Mouse (Mus musculus): ENCODE data around the gene Alpk3. TPM values are rescaled to one million over a fixed set of nuclear protein-coding genes. Genes with fewer than 3 reads are reported as not detected.

Gene Alpk3
- polyA plus RNA-seq, 1 experiment from 2014 or later, result 21.4 TPM

GRCm38 (mm10) chr7:81109717-81110651, 52.6 kb downstream of the Alpk3 start:
- no peak overlapping the region for H3K4me3 ChIP-seq
- ATAC-seq (ENCODE audit: extremely low read depth, insufficient number of reproducible peaks, low FRiP score, low TSS enrichment), result 0 out of 2 replicates have a peak, but pooled peaks have one; percentile 17
- peaks cover 2% of the 10 kb centered on the region for H3K36me3 ChIP-seq
- H3K27me3 ChIP-seq (replicated peaks), result no peaks in the 10 kb centered on the region
- peaks cover 33% of the 10 kb centered on the region for H3K4me1 ChIP-seq
- no peak overlapping the region for H3K4me2 ChIP-seq
- WGBS, result 43% methylated on average over 9 of the region's 9 CpGs
- H3K9ac ChIP-seq, result peak overlapping the region; percentile 48; the same call in 1 of the 2 replicates
- peak overlapping the region; percentile 46 for H3K27ac ChIP-seq (replicated peaks)
- no peaks in the 10 kb centered on the region for H3K9me3 ChIP-seq

GRCm38 (mm10) chr7:81110791-81111190, 53.4 kb downstream of the Alpk3 start:
- peak overlapping the region; percentile 46; the same call in 1 of the 2 replicates for H3K27ac ChIP-seq (replicated peaks)
- no peak overlapping the region for H3K4me3 ChIP-seq
- H3K9me3 ChIP-seq, result no peaks in the 10 kb centered on the region
- no peak overlapping the region for H3K4me2 ChIP-seq
- 88% methylated on average over 4 of the region's 4 CpGs for WGBS
- H3K4me1 ChIP-seq, result peaks cover 34% of the 10 kb centered on the region
- ATAC-seq (ENCODE audit: extremely low read depth, insufficient number of reproducible peaks, low FRiP score, low TSS enrichment), result no peak
- no peaks in the 10 kb centered on the region for H3K36me3 ChIP-seq
- no peaks in the 10 kb centered on the region for H3K27me3 ChIP-seq (replicated peaks)
- H3K9ac ChIP-seq, result no peak overlapping the region

GRCm38 (mm10) chr7:81111729-81112128, 54.3 kb downstream of the Alpk3 start:
- ATAC-seq (ENCODE audit: extremely low read depth, insufficient number of reproducible peaks, low FRiP score, low TSS enrichment), result no peak
- 87% methylated on average over 2 of the region's 2 CpGs for WGBS
- no peak overlapping the region for H3K4me2 ChIP-seq
- H3K36me3 ChIP-seq, result no peaks in the 10 kb centered on the region
- no peak overlapping the region for H3K4me3 ChIP-seq
- no peaks in the 10 kb centered on the region for H3K9me3 ChIP-seq
- H3K9ac ChIP-seq, result no peak overlapping the region
- peaks cover 34% of the 10 kb centered on the region for H3K4me1 ChIP-seq
- no peaks in the 10 kb centered on the region for H3K27me3 ChIP-seq (replicated peaks)
- no peak overlapping the region for H3K27ac ChIP-seq (replicated peaks)

GRCm38 (mm10) chr7:81112686-81113360, 55.4 kb downstream of the Alpk3 start:
- no peak; the same call in 1 of the 2 replicates for ATAC-seq (ENCODE audit: extremely low read depth, insufficient number of reproducible peaks, low FRiP score, low TSS enrichment)
- H3K27ac ChIP-seq (replicated peaks), result no peak overlapping the region
- H3K4me2 ChIP-seq, result no peak overlapping the region
- no peak overlapping the region for H3K4me3 ChIP-seq
- peaks cover 34% of the 10 kb centered on the region for H3K4me1 ChIP-seq
- peak overlapping the region; percentile 28; the same call in 1 of the 2 replicates for H3K9ac ChIP-seq
- 41% methylated on average over 6 of the region's 6 CpGs for WGBS
- no peaks in the 10 kb centered on the region for H3K27me3 ChIP-seq (replicated peaks)
- no peaks in the 10 kb centered on the region for H3K36me3 ChIP-seq
- no peaks in the 10 kb centered on the region for H3K9me3 ChIP-seq

GRCm38 (mm10) chr7:81114555-81114954, 57.2 kb downstream of the Alpk3 start, which contains the start of gene Slc28a1:
Gene Slc28a1 (plus strand): TSS chr7:81114799.
- Histone ChIP-seq H3K4me1 (peaks cover 26% of the 10 kb centered on the region), H3K36me3 (no peaks in the 10 kb centered on the region), H3K27ac (replicated peaks) (no peak within 1 kb of the TSS), H3K9me3 (no peaks in the 10 kb centered on the region), H3K9ac (no peak within 1 kb of the TSS), H3K4me2 (no peak within 1 kb of the TSS), H3K4me3 (no peak within 1 kb of the TSS), H3K27me3 (replicated peaks) (no peaks in the 10 kb centered on the region)
- 53% methylated on average over 6 of the region's 6 CpGs for WGBS
- ATAC-seq (ENCODE audit: extremely low read depth, insufficient number of reproducible peaks, low FRiP score, low TSS enrichment), result no peak

GRCm38 (mm10) chr7:81121099-81121498, 63.7 kb downstream of the Alpk3 start:
- no peaks in the 10 kb centered on the region for H3K9me3 ChIP-seq
- WGBS, result 56% methylated on average over 3 of the region's 3 CpGs
- no peaks in the 10 kb centered on the region for H3K36me3 ChIP-seq
- H3K4me1 ChIP-seq, result peaks cover 12% of the 10 kb centered on the region
- no peak for ATAC-seq (ENCODE audit: extremely low read depth, insufficient number of reproducible peaks, low FRiP score, low TSS enrichment)
- no peak overlapping the region for H3K4me3 ChIP-seq
- no peak overlapping the region for H3K27ac ChIP-seq (replicated peaks)
- H3K27me3 ChIP-seq (replicated peaks), result no peaks in the 10 kb centered on the region
- no peak overlapping the region for H3K4me2 ChIP-seq
- H3K9ac ChIP-seq, result no peak overlapping the region

GRCm38 (mm10) chr7:81122808-81123207, 65.4 kb downstream of the Alpk3 start:
- 60% methylated on average over 2 of the region's 2 CpGs for WGBS
- no peak for ATAC-seq (ENCODE audit: extremely low read depth, insufficient number of reproducible peaks, low FRiP score, low TSS enrichment)
- H3K9ac ChIP-seq, result no peak overlapping the region
- no peaks in the 10 kb centered on the region for H3K9me3 ChIP-seq
- H3K27me3 ChIP-seq (replicated peaks), result no peaks in the 10 kb centered on the region
- H3K4me1 ChIP-seq, result peaks cover 12% of the 10 kb centered on the region
- H3K36me3 ChIP-seq, result no peaks in the 10 kb centered on the region
- H3K27ac ChIP-seq (replicated peaks), result no peak overlapping the region
- H3K4me3 ChIP-seq, result no peak overlapping the region
- H3K4me2 ChIP-seq, result peak overlapping the region; percentile 29; the same call in 1 of the 2 replicates

GRCm38 (mm10) chr7:81123553-81123952, 66.2 kb downstream of the Alpk3 start:
- no peaks in the 10 kb centered on the region for H3K27me3 ChIP-seq (replicated peaks)
- H3K4me1 ChIP-seq, result peaks cover 12% of the 10 kb centered on the region
- WGBS, result 62% methylated on average over 5 of the region's 5 CpGs
- H3K9ac ChIP-seq, result no peak overlapping the region
- peak overlapping the region; percentile 29; the same call in 1 of the 2 replicates for H3K4me2 ChIP-seq
- H3K36me3 ChIP-seq, result no peaks in the 10 kb centered on the region
- no peaks in the 10 kb centered on the region for H3K9me3 ChIP-seq
- ATAC-seq (ENCODE audit: extremely low read depth, insufficient number of reproducible peaks, low FRiP score, low TSS enrichment), result no peak
- H3K27ac ChIP-seq (replicated peaks), result no peak overlapping the region
- H3K4me3 ChIP-seq, result no peak overlapping the region

- ATAC-seq (ENCODE audit: extremely low read depth, insufficient number of reproducible peaks, low FRiP score, low TSS enrichment), result peak; percentile 35; the same call in 1 of the 2 replicates
- H3K4me2 ChIP-seq, result peak overlapping the region; percentile 31; the same call in 1 of the 2 replicates
- H3K9me3 ChIP-seq, result no peaks in the 10 kb centered on the region
- H3K27me3 ChIP-seq (replicated peaks), result no peaks in the 10 kb centered on the region
- H3K9ac ChIP-seq, result no peak overlapping the region
- no peak overlapping the region for H3K4me3 ChIP-seq
- H3K4me1 ChIP-seq, result peaks cover 21% of the 10 kb centered on the region
- 64% methylated on average over 8 of the region's 8 CpGs for WGBS
- H3K27ac ChIP-seq (replicated peaks), result no peak overlapping the region
- no peaks in the 10 kb centered on the region for H3K36me3 ChIP-seq
Observed at GRCm38 (mm10) chr7:81124773-81125172, 67.4 kb downstream of the Alpk3 start.

- Histone ChIP-seq H3K9me3 (no peaks in the 10 kb centered on the region), H3K36me3 (no peaks in the 10 kb centered on the region), H3K27ac (replicated peaks) (no peak overlapping the region), H3K4me1 (peaks cover 23% of the 10 kb centered on the region), H3K4me3 (no peak overlapping the region), H3K27me3 (replicated peaks) (no peaks in the 10 kb centered on the region), H3K4me2 (peak overlapping the region; percentile 31; the same call in 1 of the 2 replicates), H3K9ac (no peak overlapping the region)
- no peak for ATAC-seq (ENCODE audit: extremely low read depth, insufficient number of reproducible peaks, low FRiP score, low TSS enrichment)
- 68% methylated on average over 10 of the region's 10 CpGs for WGBS
Observed at GRCm38 (mm10) chr7:81125215-81126175, 68.1 kb downstream of the Alpk3 start.

All from heart, embryonic 13.5 days (tissue).